Mouse (Mus musculus): Measurements from ENCODE around the gene Pim3. TPM values are rescaled to one million over a fixed set of nuclear protein-coding genes. Genes with fewer than 3 reads are reported as not detected.

Gene Pim3
- polyA plus RNA-seq, 2 experiments = 3.1 to 8.5 TPM

GRCm38 (mm10) chr15:88876155-88877020, 14.4 kb downstream of the Pim3 start:
- H3K36me3 ChIP-seq (replicated peaks; ENCODE audit: control insufficient read depth, insufficient read depth, low read depth) = no peaks in the 10 kb centered on the region
- no peak for DNase-seq (ENCODE audit: low read depth in 3 of 3, low spot score in 3 of 3)
- no peak overlapping the region for H3K27ac ChIP-seq
- TF ChIP-seq EP300 (IDR thresholded peaks at IDR 0.05; ENCODE audit: low read depth) = no peak
- TF ChIP-seq CTCF (IDR thresholded peaks at IDR 0.05; ENCODE audit: low read depth) = peak; percentile 93
- peak; percentile 31; the same call in 1 of the 2 replicates for ATAC-seq (ENCODE audit: insufficient read depth)
- H3K9ac ChIP-seq (replicated peaks) = no peak overlapping the region
- H3K4me1 ChIP-seq (replicated peaks; ENCODE audit: control insufficient read depth in 2 of 2, insufficient read depth in 2 of 2, low read length in 1 of 2) = no peaks in the 10 kb centered on the region
- 9% methylated on average over 28 of the region's 28 CpGs for WGBS (ENCODE audit: insufficient replicate concordance)
- H3K4me2 ChIP-seq (ENCODE audit: low read depth) = no peak overlapping the region
- 0 out of 2 replicates have a peak, but pooled peaks cover 2% of the 10 kb centered on the region for H3K27me3 ChIP-seq (ENCODE audit: control insufficient read depth, insufficient read depth, low read length)
- no peak overlapping the region for H3K4me3 ChIP-seq (ENCODE audit: insufficient read depth in 1 of 2, low read depth in 2 of 2, low read length in 2 of 2)
- no peaks in the 10 kb centered on the region for H3K9me3 ChIP-seq (ENCODE audit: control insufficient read depth, low read length)

- no peaks in the 10 kb centered on the region for H3K36me3 ChIP-seq (replicated peaks; ENCODE audit: control insufficient read depth, insufficient read depth, low read depth)
- no peak overlapping the region for H3K4me2 ChIP-seq (ENCODE audit: low read depth)
- TF ChIP-seq CTCF (IDR thresholded peaks at IDR 0.05; ENCODE audit: low read depth) (no peak), EP300 (IDR thresholded peaks at IDR 0.05; ENCODE audit: low read depth) (no peak)
- DNase-seq (ENCODE audit: low read depth in 3 of 3, low spot score in 3 of 3) = no peak
- no peak overlapping the region for H3K9ac ChIP-seq (replicated peaks)
- H3K9me3 ChIP-seq (ENCODE audit: control insufficient read depth, low read length) = no peaks in the 10 kb centered on the region
- no peak overlapping the region for H3K27ac ChIP-seq
- no peak overlapping the region for H3K4me3 ChIP-seq (ENCODE audit: insufficient read depth in 1 of 2, low read depth in 2 of 2, low read length in 2 of 2)
- H3K4me1 ChIP-seq (replicated peaks; ENCODE audit: control insufficient read depth in 2 of 2, insufficient read depth in 2 of 2, low read length in 1 of 2) = no peaks in the 10 kb centered on the region
- H3K27me3 ChIP-seq (ENCODE audit: control insufficient read depth, insufficient read depth, low read length) = 0 out of 2 replicates have a peak, but pooled peaks cover 2% of the 10 kb centered on the region
- WGBS (ENCODE audit: insufficient replicate concordance) = 55% methylated on average over 10 of the region's 10 CpGs
- ATAC-seq (ENCODE audit: insufficient read depth) = no peak
These were observed 15.0 kb downstream of the Pim3 start for GRCm38 (mm10) chr15:88877021-88877400.

DNA sequence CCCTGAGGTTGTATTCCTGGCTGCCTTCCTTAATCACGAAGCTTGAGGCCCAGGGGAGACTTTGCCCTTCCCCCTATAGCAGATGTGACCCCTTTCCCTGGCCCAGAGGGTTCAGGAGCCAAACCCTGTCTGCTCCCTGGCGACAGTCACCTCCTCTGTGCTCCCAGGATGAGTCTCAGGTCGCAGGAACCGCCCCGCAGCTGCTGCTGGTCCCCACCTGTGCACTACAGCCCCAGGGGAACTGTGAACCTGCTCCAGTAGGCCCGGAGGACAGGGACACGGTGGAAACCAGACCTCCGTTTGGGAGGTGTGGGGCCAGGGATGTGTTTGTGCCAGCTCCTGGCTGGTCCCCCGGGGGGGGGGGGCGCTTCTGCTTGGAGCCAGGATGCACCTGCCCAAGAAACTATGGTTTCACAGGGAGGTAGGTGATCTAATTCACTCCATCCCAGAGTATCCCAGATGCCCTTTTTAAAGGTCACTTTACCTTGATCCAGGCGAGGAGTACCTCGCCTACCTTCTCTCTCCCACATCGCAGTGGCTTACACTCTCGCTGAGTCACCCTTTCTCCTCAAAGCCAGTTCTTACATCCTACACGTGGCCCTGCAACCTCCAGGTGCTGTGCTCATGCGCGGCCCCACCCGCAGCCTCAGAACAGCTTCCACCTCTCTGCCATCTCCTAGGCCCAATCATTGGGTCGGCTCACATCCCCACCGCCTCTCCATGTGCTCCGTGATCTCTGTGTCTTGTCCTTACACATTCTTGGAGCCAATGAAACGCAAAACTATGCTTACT, 19.5 kb downstream of the Pim3 start:
- no peak overlapping the region for H3K4me3 ChIP-seq (ENCODE audit: insufficient read depth in 1 of 2, low read depth in 2 of 2, low read length in 2 of 2)
- no peaks in the 10 kb centered on the region for H3K27me3 ChIP-seq (ENCODE audit: control insufficient read depth, insufficient read depth, low read length)
- TF ChIP-seq CTCF (IDR thresholded peaks at IDR 0.05; ENCODE audit: low read depth) (no peak), EP300 (IDR thresholded peaks at IDR 0.05; ENCODE audit: low read depth) (no peak)
- H3K4me1 ChIP-seq (replicated peaks; ENCODE audit: control insufficient read depth in 2 of 2, insufficient read depth in 2 of 2, low read length in 1 of 2) = no peaks in the 10 kb centered on the region
- H3K9ac ChIP-seq (replicated peaks) = no peak overlapping the region
- no peak for ATAC-seq (ENCODE audit: insufficient read depth)
- no peak for DNase-seq (ENCODE audit: low read depth in 3 of 3, low spot score in 3 of 3)
- no peak overlapping the region for H3K27ac ChIP-seq
- H3K36me3 ChIP-seq (replicated peaks; ENCODE audit: control insufficient read depth, insufficient read depth, low read depth) = no peaks in the 10 kb centered on the region
- no peaks in the 10 kb centered on the region for H3K9me3 ChIP-seq (ENCODE audit: control insufficient read depth, low read length)
- 57% methylated on average over 21 of the region's 22 CpGs for WGBS (ENCODE audit: insufficient replicate concordance)
- no peak overlapping the region for H3K4me2 ChIP-seq (ENCODE audit: low read depth)

GRCm38 (mm10) chr15:88882851-88883250, 20.9 kb downstream of the Pim3 start:
- Histone ChIP-seq H3K4me1 (replicated peaks; ENCODE audit: control insufficient read depth in 2 of 2, insufficient read depth in 2 of 2, low read length in 1 of 2) (no peaks in the 10 kb centered on the region; a peak in 1 of 4 replicates), H3K4me3 (ENCODE audit: insufficient read depth in 1 of 2, low read depth in 2 of 2, low read length in 2 of 2) (no peak overlapping the region), H3K27me3 (ENCODE audit: control insufficient read depth, insufficient read depth, low read length) (no peaks in the 10 kb centered on the region), H3K27ac (no peak overlapping the region), H3K9me3 (ENCODE audit: control insufficient read depth, low read length) (no peaks in the 10 kb centered on the region), H3K4me2 (ENCODE audit: low read depth) (no peak overlapping the region), H3K36me3 (replicated peaks; ENCODE audit: control insufficient read depth, insufficient read depth, low read depth) (no peaks in the 10 kb centered on the region), H3K9ac (replicated peaks) (no peak overlapping the region)
- WGBS (ENCODE audit: insufficient replicate concordance) = 49% methylated on average over 4 of the region's 4 CpGs
- DNase-seq (ENCODE audit: low read depth in 3 of 3, low spot score in 3 of 3) (no peak), ATAC-seq (ENCODE audit: insufficient read depth) (no peak)
- TF ChIP-seq CTCF (IDR thresholded peaks at IDR 0.05; ENCODE audit: low read depth) (no peak), EP300 (IDR thresholded peaks at IDR 0.05; ENCODE audit: low read depth) (no peak)

GRCm38 (mm10) chr15:88883342-88883741, 21.4 kb downstream of the Pim3 start:
- Histone ChIP-seq H3K27ac (no peak overlapping the region), H3K27me3 (ENCODE audit: control insufficient read depth, insufficient read depth, low read length) (no peaks in the 10 kb centered on the region), H3K9ac (replicated peaks) (no peak overlapping the region), H3K36me3 (replicated peaks; ENCODE audit: control insufficient read depth, insufficient read depth, low read depth) (no peaks in the 10 kb centered on the region), H3K4me2 (ENCODE audit: low read depth) (no peak overlapping the region), H3K4me3 (ENCODE audit: insufficient read depth in 1 of 2, low read depth in 2 of 2, low read length in 2 of 2) (no peak overlapping the region), H3K9me3 (ENCODE audit: control insufficient read depth, low read length) (no peaks in the 10 kb centered on the region), H3K4me1 (replicated peaks; ENCODE audit: control insufficient read depth in 2 of 2, insufficient read depth in 2 of 2, low read length in 1 of 2) (peaks cover 0 to 3% of the 10 kb centered on the region in 2 experiments; a peak in 1 of 4 replicates)
- ATAC-seq (ENCODE audit: insufficient read depth) (no peak), DNase-seq (ENCODE audit: low read depth in 3 of 3, low spot score in 3 of 3) (no peak)
- no peak for TF ChIP-seq CTCF (IDR thresholded peaks at IDR 0.05; ENCODE audit: low read depth)
- TF ChIP-seq EP300 (IDR thresholded peaks at IDR 0.05; ENCODE audit: low read depth) = no peak
- 71% methylated on average over 9 of the region's 9 CpGs for WGBS (ENCODE audit: insufficient replicate concordance)
